Mouse (Mus musculus): ENCODE data around the gene Mfsd7a.
"Not testable (repeated sequence)": the region's sequence is repeated elsewhere in the genome, so short reads cannot be mapped to it uniquely, and the experiment has no call there.

Mfsd7a gene

GRCm38 (mm10) chr5:108448785-108449668 lies at the start of gene Mfsd7a:
Gene Mfsd7a (minus strand): TSS chr5:108448891.
- peak; percentile 63 for DNase-seq (ENCODE audit: low read depth)

- not testable (repeated sequence) for DNase-seq (ENCODE audit: low read depth)
Measured at GRCm38 (mm10) chr5:108486148-108486547, 37.5 kb upstream of the Mfsd7a start.

GRCm38 (mm10) chr5:108485239-108485638 lies 36.5 kb upstream of the Mfsd7a start:
- no peak for DNase-seq (ENCODE audit: low read depth)

- no peak for DNase-seq (ENCODE audit: low read depth)
Measured at GRCm38 (mm10) chr5:108483006-108483405, 34.3 kb upstream of the Mfsd7a start.

GRCm38 (mm10) chr5:108475977-108476376 lies 27.3 kb upstream of the Mfsd7a start:
- DNase-seq (ENCODE audit: low read depth) = no peak

GRCm38 (mm10) chr5:108473737-108474136 lies 25.0 kb upstream of the Mfsd7a start:
- no peak for DNase-seq (ENCODE audit: low read depth)

- no peak for DNase-seq (ENCODE audit: low read depth)
Measured at GRCm38 (mm10) chr5:108469617-108470016, 20.9 kb upstream of the Mfsd7a start.

- DNase-seq (ENCODE audit: low read depth) = no peak
Measured at GRCm38 (mm10) chr5:108466647-108467046, 18.0 kb upstream of the Mfsd7a start.

- DNase-seq (ENCODE audit: low read depth) = peak; percentile 75
Measured at GRCm38 (mm10) chr5:108465131-108465891, 16.6 kb upstream of the Mfsd7a start.

- no peak for DNase-seq (ENCODE audit: low read depth)
Measured at GRCm38 (mm10) chr5:108462446-108462845, 13.8 kb upstream of the Mfsd7a start.

- DNase-seq (ENCODE audit: low read depth) = peak; percentile 92
Measured at GRCm38 (mm10) chr5:108461082-108462065, 12.7 kb upstream of the Mfsd7a start, which contains the start of gene Pcgf3. Gene Pcgf3 (plus strand): TSS chr5:108461232.

- no peak for DNase-seq (ENCODE audit: low read depth)
Measured at GRCm38 (mm10) chr5:108460461-108460860, 11.8 kb upstream of the Mfsd7a start.

GRCm38 (mm10) chr5:108458706-108459105 lies 10.0 kb upstream of the Mfsd7a start:
- no peak for DNase-seq (ENCODE audit: low read depth)

- DNase-seq (ENCODE audit: low read depth) = no peak
Measured at GRCm38 (mm10) chr5:108454094-108454493, 5.4 kb upstream of the Mfsd7a start.

GRCm38 (mm10) chr5:108452422-108452821 lies 3.7 kb upstream of the Mfsd7a start:
- DNase-seq (ENCODE audit: low read depth) = no peak

GRCm38 (mm10) chr5:108451611-108452010 lies 2.9 kb upstream of the Mfsd7a start:
- DNase-seq (ENCODE audit: low read depth) = no peak

- DNase-seq (ENCODE audit: low read depth) = no peak
Measured at GRCm38 (mm10) chr5:108450837-108451540, 2.3 kb upstream of the Mfsd7a start.

GRCm38 (mm10) chr5:108447857-108448256 lies 834 bp downstream of the Mfsd7a start:
- DNase-seq (ENCODE audit: low read depth) = no peak

- no peak for DNase-seq (ENCODE audit: low read depth)
Measured at GRCm38 (mm10) chr5:108446973-108447372, 1.7 kb downstream of the Mfsd7a start.

GRCm38 (mm10) chr5:108436101-108436500 lies 12.6 kb downstream of the Mfsd7a start:
- no peak for DNase-seq (ENCODE audit: low read depth)
